Mouse (Mus musculus) heart, adult 18-20 months (tissue): ENCODE measurements around the gene Arsg. TPM values are rescaled to one million over a fixed set of nuclear protein-coding genes. Genes with fewer than 3 reads are reported as not detected.

Experiments used
- DNase-seq, 2 experiments: peaks; one replicate each; pipeline ENCODE4 v3.0.0; 2021 to 2022; ENCODE audit warnings: mixed read lengths in 1 of 2
- long read RNA-seq, 2 experiments: library from polyadenylated mRNA; stranded (forward); transcript quantifications; one replicate each; pipeline ENCODE4 v2.0.0; 2021
- total RNA-seq, 2 experiments: library from RNA; stranded (reverse); gene quantifications; 2 replicates each; pipeline ENCODE4 v1.2.3; 2021

Gene Arsg
- 1 to 10 TPM; 1.4 to 2.1 TPM for total RNA-seq
- long read RNA-seq, experiment 1, result 0 reads
- long read RNA-seq, experiment 2, result 0 reads

GRCm38 (mm10) chr11:109473171-109474085, at the start of gene Arsg, which contains the start of gene Slc16a6:
TSS of gene Arsg (plus strand) at chr11:109473374.
TSS of gene Slc16a6 (minus strand) at chr11:109473598.
- DNase-seq, result peak; percentile 74 to 83

- DNase-seq, result peak; percentile 99 to 100
Observed at GRCm38 (mm10) chr11:109425392-109426271, 47.5 kb upstream of the Arsg start, which contains the start of gene Amz2. TSS of gene Amz2 (plus strand) at chr11:109425946.

GRCm38 (mm10) chr11:109426272-109426586, 46.9 kb upstream of the Arsg start:
- DNase-seq, result no peak

DNA sequence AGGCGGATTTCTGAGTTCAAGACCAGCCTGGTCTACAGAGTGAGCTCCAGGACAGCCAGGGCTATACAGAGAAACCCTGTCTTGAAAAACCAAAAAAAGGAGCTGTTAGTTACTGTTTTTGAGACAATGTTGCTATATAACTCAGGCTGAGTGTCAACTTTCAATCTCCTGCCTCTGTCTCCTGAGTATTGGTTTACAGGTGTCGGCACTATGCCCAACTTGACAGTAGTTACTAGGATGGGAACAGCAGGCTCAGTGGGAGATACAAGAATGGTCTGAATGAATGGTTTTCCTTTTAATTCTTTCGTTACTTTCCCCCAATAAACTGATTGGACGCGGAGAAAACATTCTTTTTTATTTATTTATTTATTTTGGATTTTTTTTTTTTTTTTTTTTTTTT, 45.8 kb upstream of the Arsg start:
- DNase-seq, result no peak

GRCm38 (mm10) chr11:109434233-109434798, 38.9 kb upstream of the Arsg start:
- no peak for DNase-seq

GRCm38 (mm10) chr11:109436889-109437288, 36.3 kb upstream of the Arsg start:
- no peak for DNase-seq

DNA sequence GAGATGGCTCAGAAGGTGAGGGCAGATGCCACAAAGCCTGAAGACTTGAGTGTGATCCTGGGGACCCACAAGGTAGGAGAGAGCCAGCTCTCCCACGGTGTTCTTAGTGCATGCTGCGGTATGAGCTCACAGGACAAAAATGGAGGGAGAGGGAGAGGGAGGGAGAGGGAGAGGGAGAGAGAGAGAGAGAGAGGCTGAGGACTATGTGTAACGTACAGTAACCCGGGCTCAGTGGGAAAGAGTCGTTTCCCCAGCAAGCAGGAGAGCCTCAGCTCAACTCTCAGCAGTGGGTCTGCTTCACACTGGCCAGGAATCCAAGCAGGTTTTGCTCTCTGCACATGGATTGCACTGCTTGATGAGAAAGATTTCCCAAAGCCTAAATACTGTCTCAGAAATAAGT, 34.0 kb upstream of the Arsg start:
- DNase-seq, result no peak

GRCm38 (mm10) chr11:109439829-109440340, 33.3 kb upstream of the Arsg start:
- peak; percentile 90 to 91 for DNase-seq

DNA sequence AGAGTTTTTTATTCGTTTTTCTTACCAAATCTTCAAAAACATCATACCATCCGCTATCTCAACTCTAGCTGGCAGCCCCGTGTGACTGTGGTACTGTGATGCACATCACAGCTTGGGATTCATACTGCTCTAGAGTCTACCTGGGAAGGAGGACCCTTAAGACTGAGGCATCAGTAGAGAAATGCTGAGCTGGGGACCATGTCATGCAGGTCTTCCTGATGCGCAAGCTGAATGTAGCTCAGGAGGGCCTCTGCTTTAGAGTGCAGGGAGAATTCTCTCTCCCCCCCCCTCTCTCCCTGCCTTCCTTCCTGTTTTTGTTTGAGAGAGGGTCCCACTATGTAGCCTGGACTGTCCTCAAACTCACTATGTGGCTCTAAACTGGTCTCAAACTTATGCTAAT, 32.5 kb upstream of the Arsg start:
- DNase-seq, result no peak

- DNase-seq, result peak; percentile 22 to 57
Observed at GRCm38 (mm10) chr11:109441119-109441518, 32.1 kb upstream of the Arsg start.

DNA sequence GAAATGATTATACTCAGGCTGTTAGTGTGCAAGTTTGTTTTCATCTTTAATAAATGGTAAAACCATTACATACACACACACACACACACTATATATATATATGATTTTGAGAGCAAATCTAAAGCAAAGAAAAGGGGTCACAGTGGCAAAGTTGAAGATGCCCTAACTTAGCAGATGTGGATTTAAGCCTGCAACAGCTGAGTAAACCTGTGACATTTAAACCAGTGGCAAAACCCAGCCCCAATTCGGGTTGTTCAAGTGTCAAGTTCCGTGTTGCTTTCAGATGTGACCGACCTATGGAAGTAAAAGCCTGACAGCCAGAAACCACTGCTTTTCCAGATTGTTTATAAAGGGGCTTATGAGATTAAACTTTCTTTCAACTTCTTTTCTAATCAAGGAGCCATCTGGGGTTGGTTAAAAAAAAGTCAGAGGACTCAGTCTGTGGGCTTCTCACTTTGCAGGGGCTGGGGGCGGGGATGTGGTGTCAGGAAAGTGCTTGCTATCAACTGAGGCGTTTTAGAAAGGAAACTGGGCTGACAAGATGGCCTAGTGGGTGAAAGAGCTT, 30.9 kb upstream of the Arsg start:
- no peak for DNase-seq

- DNase-seq, result no peak
Observed at GRCm38 (mm10) chr11:109443468-109444263, 29.5 kb upstream of the Arsg start.

DNA sequence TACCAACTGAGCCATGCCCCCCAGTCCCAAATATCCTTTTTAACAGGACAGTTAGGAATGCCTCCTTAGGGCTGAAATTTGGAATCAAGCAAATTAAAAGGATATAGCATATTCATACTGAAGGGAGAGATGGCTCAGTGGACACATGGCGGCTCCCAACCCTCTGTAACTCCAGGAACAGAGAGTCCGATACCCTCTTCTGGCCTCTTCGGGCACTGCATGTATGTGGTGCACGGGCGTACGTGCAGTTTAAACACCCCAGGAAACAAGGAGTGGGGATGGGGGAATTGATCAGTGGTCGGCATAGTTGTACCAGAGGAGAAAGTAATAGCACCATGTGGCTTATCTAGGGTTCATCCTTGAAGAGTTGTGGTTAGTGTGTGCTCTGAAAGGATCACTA, 28.6 kb upstream of the Arsg start:
- DNase-seq, result peak in 1 of 2 experiments; percentile 35

DNA sequence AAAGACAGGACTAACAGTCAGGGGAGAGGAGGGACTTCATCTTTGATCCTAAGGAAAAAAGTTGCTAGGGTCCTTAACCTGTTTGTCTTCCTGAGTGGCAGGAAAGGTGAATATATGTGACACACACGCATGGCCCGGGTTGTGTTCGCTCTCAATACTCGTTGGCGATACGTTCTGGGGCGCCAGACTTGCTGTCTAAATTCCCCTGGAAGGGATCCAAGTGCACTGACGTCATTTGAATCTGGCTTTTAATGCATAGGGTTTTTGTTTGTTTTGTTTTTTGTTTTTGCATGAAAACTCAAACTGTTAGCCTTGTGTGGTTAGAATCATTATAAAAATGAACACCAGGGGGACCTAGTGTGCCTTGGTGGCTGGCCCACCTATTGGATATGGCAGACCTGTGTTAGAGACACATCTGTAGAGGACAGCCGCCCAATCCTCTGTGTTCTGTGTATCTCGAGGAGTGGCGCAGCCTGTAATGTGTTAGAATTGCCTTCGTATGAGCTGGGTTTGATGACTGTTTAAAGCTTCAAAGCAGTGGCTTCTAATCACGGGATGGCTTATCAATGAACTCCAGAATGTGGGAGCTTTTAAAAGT, 27.6 kb upstream of the Arsg start:
- peak; percentile 23 to 78 for DNase-seq

- DNase-seq, result no peak
Observed at GRCm38 (mm10) chr11:109451169-109451568, 22.0 kb upstream of the Arsg start.

DNA sequence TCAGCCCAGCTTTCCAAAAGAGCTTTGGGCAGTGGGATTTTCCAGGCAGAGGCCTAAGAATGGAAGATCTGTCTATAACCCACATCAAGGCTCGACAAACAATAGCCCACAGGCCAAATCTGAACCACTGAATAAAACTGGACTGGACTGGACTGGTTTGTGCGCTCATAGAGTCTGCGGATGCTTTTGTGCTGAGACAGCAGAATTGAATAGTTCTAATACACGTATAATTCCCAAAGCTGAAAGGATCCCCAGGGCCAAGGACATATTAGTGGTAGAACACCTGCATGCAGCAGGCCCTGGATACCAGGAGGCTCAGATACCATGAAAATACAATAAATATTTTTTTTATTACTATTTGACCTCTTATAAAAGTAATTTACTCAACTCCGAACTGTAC, 16.9 kb upstream of the Arsg start:
- DNase-seq, result no peak

GRCm38 (mm10) chr11:109458165-109458564, 15.0 kb upstream of the Arsg start:
- DNase-seq, result no peak

- DNase-seq, result peak; percentile 44 to 66
Observed at GRCm38 (mm10) chr11:109460586-109460985, 12.6 kb upstream of the Arsg start.

GRCm38 (mm10) chr11:109465068-109465467, 8.1 kb upstream of the Arsg start:
- DNase-seq, result no peak

- DNase-seq, result peak in 1 of 2 experiments; percentile 37
Observed at GRCm38 (mm10) chr11:109466987-109467386, 6.2 kb upstream of the Arsg start.

DNA sequence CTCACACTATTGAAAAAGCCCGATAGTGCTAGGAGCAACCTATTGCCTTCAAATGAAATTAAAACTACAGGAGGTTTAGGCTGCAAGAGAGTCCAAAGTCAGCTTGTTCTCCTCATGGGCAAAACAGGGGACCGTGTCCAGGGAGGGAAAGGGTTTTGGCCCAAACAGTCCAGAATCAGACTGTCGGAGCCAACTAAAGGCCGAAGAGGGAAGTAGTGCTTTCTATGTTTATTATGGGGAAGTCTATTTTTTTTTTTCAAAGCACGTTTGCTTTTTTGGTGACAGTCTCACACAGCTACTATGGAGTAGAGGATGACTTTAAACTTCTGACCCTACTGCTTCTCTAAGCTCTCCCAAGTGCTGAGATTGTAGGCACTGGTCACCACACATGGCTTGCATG, 5.0 kb upstream of the Arsg start:
- DNase-seq, result peak in 1 of 2 experiments; percentile 23
